Mouse (Mus musculus) kidney, embryonic 15.5 days (tissue): ENCODE measurements around the gene Zc2hc1b. TPM values are rescaled to one million over a fixed set of nuclear protein-coding genes. Genes with fewer than 3 reads are reported as not detected.

Experiments used
- ATAC-seq: fragments of 200-750 bp; cut with Nextera tagmentation; replicated peaks from 2 replicates; pipeline ENCODE4 v1.8.0; 2017; ENCODE audit warnings: moderate TSS enrichment; ENCODE audit not compliant: low FRiP score
- H3K27ac ChIP-seq: fragments of 300-500 bp; sonication (generic); 2 replicates; pipeline ENCODE4 v1.5.1; 2015; ENCODE audit warnings: mild to moderate bottlenecking, inconsistent platforms
- H3K27me3 ChIP-seq: fragments of 300-500 bp; sonication (generic); 2 replicates; pipeline ENCODE4 v1.6.1; 2015; ENCODE audit warnings: inconsistent platforms
- H3K36me3 ChIP-seq: fragments of 300-500 bp; sonication (generic); 2 replicates; pipeline ENCODE4 v1.6.1; 2015; ENCODE audit warnings: inconsistent platforms
- H3K4me1 ChIP-seq: fragments of 300-500 bp; sonication (generic); 2 replicates; pipeline ENCODE4 v1.6.1; 2015; ENCODE audit warnings: inconsistent platforms
- H3K4me2 ChIP-seq: fragments of 300-500 bp; sonication (generic); 2 replicates; pipeline ENCODE4 v1.6.1; 2015; ENCODE audit warnings: moderate library complexity, mild to moderate bottlenecking, inconsistent platforms
- H3K4me3 ChIP-seq: fragments of 300-500 bp; sonication (generic); replicated peaks from 2 replicates; pipeline ENCODE4 v1.5.1; 2015; ENCODE audit warnings: mild to moderate bottlenecking, inconsistent platforms
- H3K9ac ChIP-seq: fragments of 300-500 bp; sonication (generic); 2 replicates; pipeline ENCODE4 v1.6.1; 2015; ENCODE audit warnings: mild to moderate bottlenecking, inconsistent platforms
- H3K9me3 ChIP-seq: fragments of 300-500 bp; sonication (generic); replicated peaks from 2 replicates; pipeline ENCODE4 v1.6.1; 2016; ENCODE audit warnings: inconsistent platforms
- WGBS: fragments of 180-500 bp; shearing (Covaris S2); methylation state at CpG from one replicate; pipeline ENCODE4 v1.1.7; 2015; ENCODE audit warnings: mixed read lengths; 5-methylcytosine and 5-hydroxymethylcytosine counted together
- polyA plus RNA-seq: library from polyadenylated mRNA; unstranded; fragments of >200 nt; fragmentation: Nextera tagmentation; extraction: Ambion mirVana; gene quantifications from 2 replicates; pipeline ENCODE4 v1.2.1, GENCODE M21; 2015

The Zc2hc1b gene
- polyA plus RNA-seq, 1 experiment from 2014 or later, result not detected

GRCm38 (mm10) chr10:13127335-13127734, 50.5 kb downstream of the Zc2hc1b start:
- no peak for ATAC-seq
- 86% methylated on average over 13 of the region's 13 CpGs for WGBS
- Histone ChIP-seq H3K36me3 (peaks cover 44% of the 10 kb centered on the region), H3K4me1 (no peaks in the 10 kb centered on the region), H3K9me3 (no peaks in the 10 kb centered on the region), H3K4me3 (no peak overlapping the region), H3K27ac (no peak overlapping the region), H3K9ac (no peak overlapping the region), H3K4me2 (no peak overlapping the region), H3K27me3 (no peaks in the 10 kb centered on the region)

DNA sequence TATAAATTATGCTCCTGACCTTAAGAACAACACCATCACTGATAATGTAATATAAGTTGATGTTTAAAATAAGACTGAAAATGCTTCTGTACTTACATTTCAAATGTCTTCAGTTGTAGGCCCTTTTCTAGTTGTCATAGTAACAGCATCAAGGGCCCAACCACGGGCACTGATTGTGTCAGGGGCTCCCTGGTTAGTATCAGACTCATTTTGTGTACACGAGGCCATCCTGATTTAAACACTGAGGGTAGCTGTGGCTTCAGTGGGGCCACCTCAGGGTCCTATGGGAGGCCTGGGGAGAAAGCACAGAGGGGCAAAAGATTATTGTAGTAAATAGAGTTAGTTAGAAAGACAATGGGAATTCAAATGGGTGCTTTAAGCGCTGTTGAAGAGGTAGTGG, 52.0 kb downstream of the Zc2hc1b start:
- Histone ChIP-seq H3K9ac (no peak overlapping the region), H3K4me3 (no peak overlapping the region), H3K4me2 (no peak overlapping the region), H3K27ac (no peak overlapping the region), H3K4me1 (no peaks in the 10 kb centered on the region), H3K9me3 (no peaks in the 10 kb centered on the region), H3K27me3 (no peaks in the 10 kb centered on the region), H3K36me3 (peaks cover 44% of the 10 kb centered on the region)
- 81% methylated on average over 3 of the region's 3 CpGs for WGBS
- no peak for ATAC-seq

GRCm38 (mm10) chr10:13119300-13119699, 58.5 kb downstream of the Zc2hc1b start:
- H3K4me2 ChIP-seq, result no peak overlapping the region
- H3K9ac ChIP-seq, result no peak overlapping the region
- H3K27ac ChIP-seq, result peak overlapping the region; percentile 37; the same call in 1 of the 2 replicates
- no peak for ATAC-seq
- H3K4me3 ChIP-seq, result no peak overlapping the region
- peaks cover under 1% of the 10 kb centered on the region; the same call in 1 of the 2 replicates for H3K36me3 ChIP-seq
- no peaks in the 10 kb centered on the region for H3K9me3 ChIP-seq
- H3K27me3 ChIP-seq, result no peaks in the 10 kb centered on the region
- WGBS, result 33% methylated on average over 2 of the region's 2 CpGs
- peaks cover 22% of the 10 kb centered on the region for H3K4me1 ChIP-seq

DNA sequence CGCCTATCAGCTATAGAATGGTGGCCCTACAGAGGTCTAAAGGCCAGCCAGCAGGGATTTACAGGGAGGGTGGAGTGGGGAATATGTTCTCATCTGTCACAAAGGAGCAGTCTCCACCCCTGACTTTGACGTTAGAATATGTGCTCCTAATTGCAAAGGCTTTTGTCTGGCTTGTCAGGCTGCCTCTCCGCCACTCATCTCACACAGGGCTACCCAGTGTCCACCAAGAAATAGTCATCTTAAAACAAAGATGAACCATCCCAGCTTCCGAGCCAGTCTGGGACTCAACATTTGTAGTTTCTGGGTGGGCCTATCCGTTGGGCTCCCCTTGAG, 59.1 kb downstream of the Zc2hc1b start:
- no peak for ATAC-seq
- H3K27ac ChIP-seq, result peak overlapping the region; percentile 37

GRCm38 (mm10) chr10:13118024-13118769, 59.6 kb downstream of the Zc2hc1b start:
- Histone ChIP-seq H3K27ac (peak overlapping the region; percentile 37), H3K9ac (no peak overlapping the region), H3K4me1 (peaks cover 23% of the 10 kb centered on the region), H3K4me3 (no peak overlapping the region), H3K9me3 (no peaks in the 10 kb centered on the region), H3K27me3 (no peaks in the 10 kb centered on the region), H3K4me2 (no peak overlapping the region), H3K36me3 (no peaks in the 10 kb centered on the region; the same call in 1 of the 2 replicates)
- 63% methylated on average over 7 of the region's 7 CpGs for WGBS
- ATAC-seq, result no peak

More for the DNA sequence above, 59.1 kb downstream of the Zc2hc1b start:
- H3K4me1 ChIP-seq, result peaks cover 22% of the 10 kb centered on the region
- H3K9me3 ChIP-seq, result no peaks in the 10 kb centered on the region
- H3K9ac ChIP-seq, result no peak overlapping the region
- H3K27me3 ChIP-seq, result no peaks in the 10 kb centered on the region
- H3K36me3 ChIP-seq, result no peaks in the 10 kb centered on the region; the same call in 1 of the 2 replicates
- H3K4me3 ChIP-seq, result no peak overlapping the region
- WGBS, result 62% methylated on average over 5 of the region's 5 CpGs
- H3K4me2 ChIP-seq, result no peak overlapping the region

DNA sequence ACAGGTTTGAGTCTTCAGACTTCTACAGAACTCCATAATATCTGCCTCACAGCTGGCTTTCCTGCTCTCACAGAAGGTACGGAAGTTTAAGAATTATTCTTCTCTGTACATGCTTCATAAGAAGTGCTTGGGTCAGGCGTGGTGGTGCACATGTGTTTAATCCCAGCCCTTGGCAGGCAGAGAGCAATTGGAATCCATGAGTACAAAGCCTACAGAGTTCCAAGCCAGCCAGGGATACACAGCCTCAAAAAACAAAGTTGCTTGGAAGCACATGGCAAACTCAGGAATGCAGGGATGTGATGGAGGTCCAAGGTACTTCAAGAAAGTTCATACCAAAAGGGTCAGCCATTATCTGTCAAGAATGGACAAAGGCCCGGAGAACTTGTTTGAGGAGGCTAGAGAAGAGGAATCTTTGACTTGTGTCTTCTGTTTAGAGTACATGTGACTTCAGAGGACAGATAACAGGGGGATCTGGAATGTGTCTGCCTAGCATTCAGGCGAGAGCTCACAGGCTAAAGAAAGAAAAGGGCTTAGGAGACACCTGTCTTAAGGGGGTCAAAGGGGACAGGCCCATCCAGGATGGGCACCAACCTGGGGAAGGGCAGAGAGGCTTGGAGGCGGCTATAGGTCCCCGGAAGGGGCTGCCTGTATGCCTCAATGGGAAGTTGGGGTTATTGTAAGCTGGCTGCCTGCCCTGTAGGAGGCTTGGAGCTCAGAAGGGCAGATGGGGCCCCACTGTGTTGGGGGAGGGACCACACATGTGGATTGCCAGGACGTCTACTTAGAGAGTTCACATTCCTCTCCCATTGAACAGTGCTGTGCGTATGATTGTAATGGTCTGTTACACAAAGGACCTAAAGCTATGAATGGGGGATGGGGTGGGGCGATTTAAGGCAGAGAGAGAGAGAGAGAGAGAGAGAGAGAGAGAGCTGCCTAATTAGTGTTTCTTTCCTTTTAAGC, 60.8 kb downstream of the Zc2hc1b start:
- Histone ChIP-seq H3K9ac (no peak overlapping the region), H3K9me3 (no peaks in the 10 kb centered on the region), H3K27ac (0 out of 2 replicates have a peak overlapping the region, but pooled peaks have one; percentile 2), H3K4me1 (peaks cover 35% of the 10 kb centered on the region), H3K36me3 (no peaks in the 10 kb centered on the region; the same call in 1 of the 2 replicates), H3K4me3 (no peak overlapping the region), H3K27me3 (no peaks in the 10 kb centered on the region), H3K4me2 (no peak overlapping the region)
- peak; percentile 60 for ATAC-seq
- 60% methylated on average over 9 of the region's 9 CpGs for WGBS

GRCm38 (mm10) chr10:13115030-13115429, 62.8 kb downstream of the Zc2hc1b start:
- no peak overlapping the region for H3K4me3 ChIP-seq
- WGBS, result 87% methylated on average over 4 of the region's 4 CpGs
- peaks cover 42% of the 10 kb centered on the region for H3K4me1 ChIP-seq
- no peaks in the 10 kb centered on the region; the same call in 1 of the 2 replicates for H3K36me3 ChIP-seq
- no peak overlapping the region for H3K9ac ChIP-seq
- H3K27me3 ChIP-seq, result no peaks in the 10 kb centered on the region
- H3K4me2 ChIP-seq, result no peak overlapping the region
- no peaks in the 10 kb centered on the region for H3K9me3 ChIP-seq
- no peak for ATAC-seq
- no peak overlapping the region for H3K27ac ChIP-seq

GRCm38 (mm10) chr10:13113641-13114040, 64.2 kb downstream of the Zc2hc1b start:
- ATAC-seq, result no peak
- Histone ChIP-seq H3K4me1 (peaks cover 48% of the 10 kb centered on the region), H3K4me3 (no peak overlapping the region), H3K27me3 (no peaks in the 10 kb centered on the region), H3K4me2 (no peak overlapping the region), H3K9me3 (no peaks in the 10 kb centered on the region), H3K9ac (no peak overlapping the region), H3K36me3 (no peaks in the 10 kb centered on the region; the same call in 1 of the 2 replicates), H3K27ac (no peak overlapping the region; the same call in 1 of the 2 replicates)
- WGBS, result 50% methylated on average over 4 of the region's 4 CpGs

DNA sequence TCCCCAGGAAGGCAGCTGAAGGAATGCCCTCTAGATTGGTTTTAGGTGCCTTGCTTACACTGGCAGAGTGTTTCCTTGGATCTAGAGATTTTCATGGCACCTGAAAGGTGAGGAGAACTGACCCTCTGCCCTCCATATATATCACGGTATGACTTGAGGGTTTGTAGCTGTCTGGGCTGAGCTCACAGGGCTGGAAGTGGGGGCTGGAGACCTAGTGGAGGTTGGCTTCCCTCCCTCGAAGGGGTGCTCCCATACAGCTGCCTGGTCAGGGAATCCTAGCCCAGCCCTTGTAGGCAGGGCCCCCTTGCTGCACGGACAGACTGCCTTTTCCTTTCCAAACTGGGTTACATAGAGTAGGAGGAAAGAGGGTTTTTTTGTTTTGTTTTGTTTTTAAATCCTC, 65.0 kb downstream of the Zc2hc1b start:
- H3K9ac ChIP-seq, result no peak overlapping the region
- peaks cover 54% of the 10 kb centered on the region for H3K4me1 ChIP-seq
- H3K27me3 ChIP-seq, result no peaks in the 10 kb centered on the region
- H3K4me2 ChIP-seq, result no peak overlapping the region
- 26% methylated on average over 3 of the region's 3 CpGs for WGBS
- H3K27ac ChIP-seq, result peak overlapping the region; percentile 30; the same call in 1 of the 2 replicates
- ATAC-seq, result peak; percentile 23; the same call in 1 of the 2 replicates
- no peaks in the 10 kb centered on the region for H3K9me3 ChIP-seq
- no peak overlapping the region for H3K4me3 ChIP-seq
- H3K36me3 ChIP-seq, result no peaks in the 10 kb centered on the region; the same call in 1 of the 2 replicates

- H3K4me1 ChIP-seq, result peaks cover 60% of the 10 kb centered on the region
- H3K36me3 ChIP-seq, result no peaks in the 10 kb centered on the region
- WGBS, result 44% methylated on average over 1 of the region's 1 CpGs
- 0 out of 2 replicates have a peak, but pooled peaks have one; percentile 23 for ATAC-seq
- H3K4me3 ChIP-seq, result no peak overlapping the region
- H3K9ac ChIP-seq, result no peak overlapping the region
- no peaks in the 10 kb centered on the region for H3K9me3 ChIP-seq
- no peak overlapping the region for H3K4me2 ChIP-seq
- no peaks in the 10 kb centered on the region for H3K27me3 ChIP-seq
- peak overlapping the region; percentile 64 for H3K27ac ChIP-seq
Observed at GRCm38 (mm10) chr10:13109781-13110180, 68.0 kb downstream of the Zc2hc1b start.

DNA sequence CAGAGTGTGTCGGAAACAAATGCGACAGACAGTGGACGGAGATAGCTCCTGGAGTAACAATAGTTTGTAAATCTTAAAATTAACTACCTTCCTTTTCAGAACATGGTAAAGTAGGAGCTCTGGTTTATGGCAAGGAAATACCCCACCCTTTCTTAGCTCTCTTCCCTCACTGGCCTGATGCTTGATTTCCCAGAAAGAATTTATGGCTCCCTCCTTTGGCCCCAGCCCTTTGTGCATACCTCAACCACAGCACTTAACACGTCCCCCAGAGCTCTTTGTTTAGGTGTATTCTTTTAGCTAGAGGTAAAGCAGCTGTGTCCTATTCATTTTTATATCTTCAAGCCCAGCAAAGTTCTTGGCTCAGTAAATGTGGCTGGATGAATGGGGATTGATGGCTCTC, 69.0 kb downstream of the Zc2hc1b start:
- no peak overlapping the region for H3K9ac ChIP-seq
- ATAC-seq, result peak; percentile 55
- no peaks in the 10 kb centered on the region for H3K9me3 ChIP-seq
- no peaks in the 10 kb centered on the region for H3K36me3 ChIP-seq
- no peak overlapping the region for H3K4me3 ChIP-seq
- H3K4me1 ChIP-seq, result peaks cover 60% of the 10 kb centered on the region
- H3K4me2 ChIP-seq, result no peak overlapping the region
- WGBS, result 27% methylated on average over 4 of the region's 4 CpGs
- peak overlapping the region; percentile 64 for H3K27ac ChIP-seq
- no peaks in the 10 kb centered on the region for H3K27me3 ChIP-seq
